Mouse (Mus musculus): Measurements from ENCODE around the gene Cutc. TPM values are rescaled to one million over a fixed set of nuclear protein-coding genes. Genes with fewer than 3 reads are reported as not detected.

Cutc gene
- total and polyA plus RNA-seq, 2 experiments from 2014 or later = 1.5 to 9.1 TPM

DNA sequence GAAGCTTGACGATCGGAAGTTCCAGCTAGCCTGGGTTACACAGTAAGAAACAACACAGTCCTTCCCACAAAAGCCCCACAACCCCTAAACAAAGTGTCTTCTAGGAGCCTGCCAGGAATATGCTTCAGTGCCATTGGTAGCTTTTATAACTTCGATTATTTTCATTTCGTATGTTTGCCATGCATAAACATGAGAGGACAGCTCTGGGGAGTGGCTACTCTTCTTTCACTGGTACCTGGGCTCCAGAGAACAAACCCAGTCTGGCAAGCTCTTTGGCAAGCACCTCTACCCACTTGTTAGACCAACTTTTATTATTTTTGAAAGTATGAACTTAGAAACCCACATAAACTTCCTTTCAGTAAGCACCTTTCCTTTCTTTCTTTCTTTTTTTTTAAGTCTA, 23.8 kb downstream of the Cutc start:
- Histone ChIP-seq H3K27me3 (ENCODE audit: insufficient read depth, low read length) (no peaks in the 10 kb centered on the region), H3K9me3 (ENCODE audit: low read length) (no peaks in the 10 kb centered on the region), H3K36me3 (ENCODE audit: insufficient read depth, low read length) (no peaks in the 10 kb centered on the region), H3K4me3 (ENCODE audit: low read length) (no peak overlapping the region), H3K27ac (no peak overlapping the region), H3K4me1 (ENCODE audit: insufficient read depth, low read length) (no peaks in the 10 kb centered on the region), H3K9ac (replicated peaks; ENCODE audit: low read length) (no peak overlapping the region), H3K4me2 (ENCODE audit: low read depth, low read length) (no peak overlapping the region)
- TF ChIP-seq CTCF (IDR thresholded peaks at IDR 0.05; ENCODE audit: low read depth) = no peak
- no peak for ATAC-seq
- WGBS = 79% methylated on average over 4 of the region's 4 CpGs
- DNase-seq (ENCODE audit: low spot score) = no peak

GRCm38 (mm10) chr19:43777308-43777707, 24.5 kb downstream of the Cutc start:
- no peak for DNase-seq (ENCODE audit: low spot score)
- no peak overlapping the region for H3K27ac ChIP-seq
- H3K4me3 ChIP-seq (ENCODE audit: low read length) = no peak overlapping the region
- H3K9ac ChIP-seq (replicated peaks; ENCODE audit: low read length) = no peak overlapping the region
- no peak overlapping the region for H3K4me2 ChIP-seq (ENCODE audit: low read depth, low read length)
- no peaks in the 10 kb centered on the region for H3K9me3 ChIP-seq (ENCODE audit: low read length)
- no peak for TF ChIP-seq CTCF (IDR thresholded peaks at IDR 0.05; ENCODE audit: low read depth)
- no peaks in the 10 kb centered on the region for H3K4me1 ChIP-seq (ENCODE audit: insufficient read depth, low read length)
- no peak for ATAC-seq
- WGBS = 83% methylated on average over 2 of the region's 2 CpGs
- no peaks in the 10 kb centered on the region for H3K27me3 ChIP-seq (ENCODE audit: insufficient read depth, low read length)
- H3K36me3 ChIP-seq (ENCODE audit: insufficient read depth, low read length) = no peaks in the 10 kb centered on the region

DNA sequence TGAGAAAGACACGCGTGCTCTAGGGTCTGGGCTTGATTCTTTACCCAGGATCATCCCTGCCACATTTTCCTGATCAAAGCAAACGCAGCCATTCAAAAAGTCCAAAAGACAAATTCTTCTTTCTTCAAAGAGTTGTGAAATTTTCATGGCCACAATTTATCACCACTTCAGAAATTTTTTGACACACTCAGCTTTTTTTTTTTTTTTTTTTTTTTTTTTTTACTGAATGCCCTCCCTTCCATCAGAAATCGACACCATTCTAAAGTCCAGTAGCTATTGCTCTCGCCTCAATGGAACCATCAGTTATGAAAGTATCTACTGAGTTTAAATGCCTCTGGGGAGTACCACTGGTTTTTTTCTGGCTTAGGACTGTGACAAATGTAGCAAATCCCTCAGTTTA, 27.6 kb downstream of the Cutc start:
- Histone ChIP-seq H3K27me3 (ENCODE audit: insufficient read depth, low read length) (no peaks in the 10 kb centered on the region), H3K4me2 (ENCODE audit: low read depth, low read length) (no peak overlapping the region), H3K4me1 (ENCODE audit: insufficient read depth, low read length) (no peaks in the 10 kb centered on the region), H3K36me3 (ENCODE audit: insufficient read depth, low read length) (no peaks in the 10 kb centered on the region), H3K4me3 (ENCODE audit: low read length) (no peak overlapping the region), H3K27ac (no peak overlapping the region), H3K9ac (replicated peaks; ENCODE audit: low read length) (no peak overlapping the region), H3K9me3 (ENCODE audit: low read length) (no peaks in the 10 kb centered on the region)
- WGBS = 86% methylated on average over 5 of the region's 5 CpGs
- TF ChIP-seq CTCF (IDR thresholded peaks at IDR 0.05; ENCODE audit: low read depth) = no peak
- no peak for DNase-seq (ENCODE audit: low spot score)
- no peak for ATAC-seq

DNA sequence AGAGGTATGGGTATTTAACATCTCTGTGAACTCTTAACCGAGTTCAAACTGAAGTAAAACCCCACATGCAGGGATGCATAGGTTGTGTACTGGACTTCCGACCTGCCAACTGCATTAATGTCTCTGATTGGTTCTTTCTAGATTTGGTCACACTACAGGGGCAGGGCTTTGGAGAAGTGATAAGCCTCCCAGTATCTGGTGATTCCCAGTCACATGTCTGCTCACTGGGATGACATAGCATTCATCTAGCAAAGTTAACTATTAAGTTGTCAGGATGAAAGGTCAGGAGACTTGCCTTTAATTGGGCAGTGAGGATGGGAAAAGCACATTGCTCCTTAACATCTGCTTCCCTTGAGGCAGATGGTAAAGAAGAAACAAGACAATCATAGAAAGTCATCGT, 29.2 kb downstream of the Cutc start, which contains the start of gene Abcc2:
Abcc2 (plus strand) TSS at position 213 of the 400 bp plus-strand sequence.
- H3K27me3 ChIP-seq (ENCODE audit: insufficient read depth, low read length) = no peaks in the 10 kb centered on the region
- ATAC-seq (no peak), DNase-seq (ENCODE audit: low spot score) (no peak)
- H3K4me2 ChIP-seq (ENCODE audit: low read depth, low read length) = no peak within 1 kb of the TSS
- no peaks in the 10 kb centered on the region for H3K4me1 ChIP-seq (ENCODE audit: insufficient read depth, low read length)
- no peak within 1 kb of the TSS for H3K27ac ChIP-seq
- H3K36me3 ChIP-seq (ENCODE audit: insufficient read depth, low read length) = no peaks in the 10 kb centered on the region
- no peak within 1 kb of the TSS for H3K4me3 ChIP-seq (ENCODE audit: low read length)
- no peak for TF ChIP-seq CTCF (IDR thresholded peaks at IDR 0.05; ENCODE audit: low read depth)
- 78% methylated on average over 3 of the region's 3 CpGs for WGBS
- no peaks in the 10 kb centered on the region for H3K9me3 ChIP-seq (ENCODE audit: low read length)
- H3K9ac ChIP-seq (replicated peaks; ENCODE audit: low read length) = no peak within 1 kb of the TSS

GRCm38 (mm10) chr19:43784761-43785160, 32.0 kb downstream of the Cutc start:
- DNase-seq (ENCODE audit: low spot score) = no peak
- no peak overlapping the region for H3K9ac ChIP-seq (replicated peaks; ENCODE audit: low read length)
- no peak overlapping the region for H3K4me3 ChIP-seq (ENCODE audit: low read length)
- 86% methylated on average over 8 of the region's 8 CpGs for WGBS
- TF ChIP-seq CTCF (IDR thresholded peaks at IDR 0.05; ENCODE audit: low read depth) = no peak
- H3K36me3 ChIP-seq (ENCODE audit: insufficient read depth, low read length) = no peaks in the 10 kb centered on the region
- ATAC-seq = no peak
- no peaks in the 10 kb centered on the region for H3K27me3 ChIP-seq (ENCODE audit: insufficient read depth, low read length)
- no peaks in the 10 kb centered on the region for H3K4me1 ChIP-seq (ENCODE audit: insufficient read depth, low read length)
- no peak overlapping the region for H3K27ac ChIP-seq
- H3K4me2 ChIP-seq (ENCODE audit: low read depth, low read length) = no peak overlapping the region
- H3K9me3 ChIP-seq (ENCODE audit: low read length) = no peaks in the 10 kb centered on the region

DNA sequence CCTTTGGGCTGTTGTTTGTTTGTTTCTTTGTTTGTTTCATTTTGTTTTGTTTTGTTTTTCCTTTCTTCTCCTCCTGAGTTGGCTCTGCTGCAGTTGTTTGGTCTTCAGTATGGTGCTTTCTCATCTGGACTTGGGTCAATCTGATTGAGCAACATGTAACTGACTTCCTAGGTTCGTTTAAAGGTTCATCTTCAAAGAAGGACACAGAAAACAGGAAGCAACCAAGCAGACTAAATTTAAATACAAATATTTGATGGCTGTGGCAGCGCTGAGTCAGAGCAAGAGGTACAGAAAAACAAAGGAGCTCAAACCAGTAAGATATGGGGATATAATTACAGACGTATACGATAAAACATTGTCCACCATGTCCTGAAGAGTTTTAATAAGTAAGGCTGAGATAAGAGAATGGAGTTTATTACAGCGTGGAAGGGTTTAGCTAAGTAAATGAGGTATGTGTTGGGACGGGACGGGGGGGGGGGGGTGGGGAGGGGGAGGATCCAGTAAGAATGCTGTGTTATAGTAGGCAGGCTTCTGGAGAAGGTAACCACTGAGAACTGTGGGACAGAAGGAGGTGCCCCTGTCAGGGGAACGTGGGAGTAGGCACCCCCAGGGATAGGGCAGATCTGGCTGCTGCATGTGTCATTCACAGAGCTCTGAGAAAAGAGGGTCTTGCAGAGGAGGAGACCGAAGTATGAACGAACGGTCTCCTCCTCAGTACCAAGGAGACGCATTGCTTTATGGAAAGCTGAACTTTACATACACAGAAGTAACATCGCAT, 33.6 kb downstream of the Cutc start:
- Histone ChIP-seq H3K4me2 (ENCODE audit: low read depth, low read length) (no peak overlapping the region), H3K4me1 (ENCODE audit: insufficient read depth, low read length) (no peaks in the 10 kb centered on the region), H3K27me3 (ENCODE audit: insufficient read depth, low read length) (no peaks in the 10 kb centered on the region), H3K27ac (no peak overlapping the region), H3K9me3 (ENCODE audit: low read length) (no peaks in the 10 kb centered on the region), H3K9ac (replicated peaks; ENCODE audit: low read length) (no peak overlapping the region), H3K4me3 (ENCODE audit: low read length) (no peak overlapping the region), H3K36me3 (ENCODE audit: insufficient read depth, low read length) (no peaks in the 10 kb centered on the region)
- no peak for DNase-seq (ENCODE audit: low spot score)
- WGBS = 81% methylated on average over 13 of the region's 13 CpGs
- no peak for ATAC-seq
- no peak for TF ChIP-seq CTCF (IDR thresholded peaks at IDR 0.05; ENCODE audit: low read depth)

DNA sequence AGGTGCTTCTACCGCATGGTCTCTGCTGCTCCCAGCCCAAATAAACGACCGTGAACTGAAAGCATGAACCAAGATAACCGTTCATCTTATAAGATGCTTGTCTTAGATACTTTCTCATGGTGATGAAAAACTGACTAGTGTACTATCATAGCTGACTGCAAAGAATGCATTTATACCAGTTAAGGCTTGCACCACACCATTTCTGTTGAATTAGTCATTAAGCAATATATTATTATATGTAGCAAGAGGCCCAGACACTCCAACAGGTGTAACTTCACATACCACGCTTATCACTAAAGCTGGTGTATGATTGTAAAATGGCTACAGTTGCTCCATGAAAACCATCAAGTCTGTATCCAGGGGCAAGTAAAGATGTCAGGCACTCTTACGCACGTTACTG, 37.0 kb downstream of the Cutc start:
- no peak for TF ChIP-seq CTCF (IDR thresholded peaks at IDR 0.05; ENCODE audit: low read depth)
- 90% methylated on average over 7 of the region's 7 CpGs for WGBS
- H3K36me3 ChIP-seq (ENCODE audit: insufficient read depth, low read length) = no peaks in the 10 kb centered on the region
- ATAC-seq = no peak
- H3K4me3 ChIP-seq (ENCODE audit: low read length) = no peak overlapping the region
- H3K27me3 ChIP-seq (ENCODE audit: insufficient read depth, low read length) = no peaks in the 10 kb centered on the region
- H3K27ac ChIP-seq = no peak overlapping the region
- no peak for DNase-seq (ENCODE audit: low spot score)
- no peak overlapping the region for H3K9ac ChIP-seq (replicated peaks; ENCODE audit: low read length)
- no peaks in the 10 kb centered on the region for H3K4me1 ChIP-seq (ENCODE audit: insufficient read depth, low read length)
- H3K4me2 ChIP-seq (ENCODE audit: low read depth, low read length) = no peak overlapping the region
- H3K9me3 ChIP-seq (ENCODE audit: low read length) = no peaks in the 10 kb centered on the region

Measured in hindbrain, postnatal 0 days (tissue).